Mouse (Mus musculus): ENCODE results near the gene Nt5c. TPM values are rescaled to one million over a fixed set of nuclear protein-coding genes. Genes with fewer than 3 reads are reported as not detected.

Gene Nt5c
- total and polyA plus RNA-seq, 3 experiments: 99.3 to 102 TPM; not detected in 1

- no peak for TF ChIP-seq CTCF (IDR thresholded peaks at IDR 0.05 in 2 of 3, conservative IDR thresholded peaks at IDR 0.05 in 1 of 3; ENCODE audit: control insufficient read depth in 1 of 3, insufficient read depth in 1 of 3, low read depth in 2 of 3, low read length in 3 of 3, poor library complexity in 1 of 3, severe bottlenecking in 1 of 3)
- peak; percentile 90 for TF ChIP-seq SIN3A (IDR thresholded peaks at IDR 0.05; ENCODE audit: low read length)
- 0 out of 2 replicates have a peak, but pooled peaks have one; percentile 25 for TF ChIP-seq GATA1 (IDR thresholded peaks at IDR 0.05; ENCODE audit: low read depth, low read length)
These were observed 20.9 kb upstream of the Nt5c start (continued) for GRCm38 (mm10) chr11:115512407-115513183.

DNA sequence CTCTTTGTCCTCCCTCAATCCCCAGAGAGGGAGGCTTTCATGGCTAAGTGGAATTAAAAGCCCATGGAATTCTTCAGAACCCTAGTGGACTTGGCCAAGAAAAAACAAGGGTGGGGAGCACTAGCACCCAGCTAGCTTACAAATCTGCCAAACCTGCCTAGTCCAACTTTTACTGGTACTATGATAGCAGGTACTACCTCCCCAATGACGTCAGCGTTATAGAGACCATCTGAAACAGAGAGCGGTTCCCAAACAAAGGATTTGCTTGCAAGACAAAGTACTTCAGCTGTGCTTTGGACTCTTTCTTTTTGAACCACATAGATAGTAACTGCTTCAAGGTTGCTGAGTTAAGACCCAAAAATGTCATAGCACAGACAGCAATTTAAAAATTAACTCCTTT lies 20.3 kb upstream of the Nt5c start:
- Histone ChIP-seq H3K79me2 (ENCODE audit: control insufficient read depth, insufficient read depth, low read length, poor library complexity) (peaks cover 70% of the 10 kb centered on the region), H3K27me3 (ENCODE audit: control insufficient read depth in 1 of 2, insufficient read depth in 2 of 2, low read length in 2 of 2) (no peaks in the 10 kb centered on the region), H3K27ac (ENCODE audit: control insufficient read depth, low read depth, low read length) (peak overlapping the region; percentile 17; the same call in 1 of the 2 replicates), H3K4me1 (ENCODE audit: control insufficient read depth in 1 of 2, insufficient read depth in 2 of 2, low read length in 2 of 2) (peaks cover 37 to 55% of the 10 kb centered on the region in 2 experiments), H3K9me3 (replicated peaks; ENCODE audit: insufficient read depth, low read length) (no peaks in the 10 kb centered on the region), H3K36me3 (ENCODE audit: control insufficient read depth in 1 of 2, insufficient read depth in 2 of 2, low read length in 2 of 2) (peaks cover 4 to 53% of the 10 kb centered on the region in 2 experiments; a peak in 3 of 4 replicates), H3K4me3 (ENCODE audit: control insufficient read depth in 1 of 2, insufficient read depth in 1 of 2, low read depth in 2 of 2, low read length in 2 of 2) (peak overlapping the region; percentile 78 to 96), H3K9ac (ENCODE audit: control insufficient read depth, low read depth, low read length, poor library complexity, severe bottlenecking) (peak overlapping the region; percentile 96)
- TF ChIP-seq MAX (IDR thresholded peaks at IDR 0.05; ENCODE audit: low read length) (no peak), MEF2A (IDR thresholded peaks at IDR 0.05; ENCODE audit: extremely low read depth, insufficient replicate concordance, low read depth, low read length, poor library complexity, severe bottlenecking) (no peak), ETS1 (IDR thresholded peaks at IDR 0.05; ENCODE audit: low read depth, low read length) (0 out of 2 replicates have a peak, but pooled peaks have one; percentile 27)
- DNase-seq (ENCODE audit: low read depth, low spot score): no peak

- peak; percentile 79 for DNase-seq (ENCODE audit: low read depth, low spot score)
- H3K27me3 ChIP-seq (ENCODE audit: control insufficient read depth in 1 of 2, insufficient read depth in 2 of 2, low read length in 2 of 2): no peaks in the 10 kb centered on the region
- H3K4me3 ChIP-seq (ENCODE audit: control insufficient read depth in 1 of 2, insufficient read depth in 1 of 2, low read depth in 2 of 2, low read length in 2 of 2): peak overlapping the region; percentile 78 to 96; a peak in 2 of 4 replicates
- H3K36me3 ChIP-seq (ENCODE audit: control insufficient read depth in 1 of 2, insufficient read depth in 2 of 2, low read length in 2 of 2): peaks cover 4 to 57% of the 10 kb centered on the region in 2 experiments; a peak in 3 of 4 replicates
- peak overlapping the region; percentile 66 for H3K27ac ChIP-seq (ENCODE audit: control insufficient read depth, low read depth, low read length)
- H3K9ac ChIP-seq (ENCODE audit: control insufficient read depth, low read depth, low read length, poor library complexity, severe bottlenecking): peak overlapping the region; percentile 96
- H3K9me3 ChIP-seq (replicated peaks; ENCODE audit: insufficient read depth, low read length): no peaks in the 10 kb centered on the region
- peaks cover 77% of the 10 kb centered on the region for H3K79me2 ChIP-seq (ENCODE audit: control insufficient read depth, insufficient read depth, low read length, poor library complexity)
- H3K4me1 ChIP-seq (ENCODE audit: control insufficient read depth in 1 of 2, insufficient read depth in 2 of 2, low read length in 2 of 2): peaks cover 37 to 60% of the 10 kb centered on the region in 2 experiments
- TF ChIP-seq MAFK (IDR thresholded peaks at IDR 0.05; ENCODE audit: borderline replicate concordance, low read depth, low read length) (no peak), ZNF384 (IDR thresholded peaks at IDR 0.05; ENCODE audit: low read depth, low read length) (no peak), BHLHE40 (IDR thresholded peaks at IDR 0.05; ENCODE audit: borderline replicate concordance, low read depth, low read length) (no peak), SMC3 (IDR thresholded peaks at IDR 0.05; ENCODE audit: low read depth, low read length) (no peak), JUND (IDR thresholded peaks at IDR 0.05; ENCODE audit: low read depth, low read length) (no peak), E2F4 (IDR thresholded peaks at IDR 0.05; ENCODE audit: borderline replicate concordance, low read depth, low read length) (no peak), HCFC1 (IDR thresholded peaks at IDR 0.05; ENCODE audit: low read depth, low read length) (no peak), ZKSCAN1 (IDR thresholded peaks at IDR 0.05; ENCODE audit: low read depth, low read length) (no peak), SIN3A (IDR thresholded peaks at IDR 0.05; ENCODE audit: low read length) (peak; percentile 97), ZMIZ1 (IDR thresholded peaks at IDR 0.05; ENCODE audit: low read depth, low read length) (no peak), RCOR1 (IDR thresholded peaks at IDR 0.05; ENCODE audit: low read depth, low read length) (peak; percentile 17; the same call in 1 of the 2 replicates), NELFE (IDR thresholded peaks at IDR 0.05; ENCODE audit: low read depth, low read length) (no peak), POLR2A (IDR thresholded peaks at IDR 0.05; ENCODE audit: control insufficient read depth in 1 of 2, insufficient read depth in 1 of 2, low read depth in 1 of 2, low read length in 2 of 2, poor library complexity in 1 of 2) (no peak), NRF1 (IDR thresholded peaks at IDR 0.05; ENCODE audit: insufficient read depth, low read depth, low read length, poor library complexity, severe bottlenecking) (no peak), KAT2A (conservative IDR thresholded peaks at IDR 0.05; ENCODE audit: low read depth, low read length) (no peak), POLR2AphosphoS5 (IDR thresholded peaks at IDR 0.05; ENCODE audit: borderline replicate concordance, low read depth, low read length) (no peak), MXI1 (IDR thresholded peaks at IDR 0.05; ENCODE audit: low read depth, low read length) (peak; percentile 99), CTCF (IDR thresholded peaks at IDR 0.05 in 2 of 3, conservative IDR thresholded peaks at IDR 0.05 in 1 of 3; ENCODE audit: control insufficient read depth in 1 of 3, insufficient read depth in 1 of 3, low read depth in 2 of 3, low read length in 3 of 3, poor library complexity in 1 of 3, severe bottlenecking in 1 of 3) (no peak), TCF12 (IDR thresholded peaks at IDR 0.05; ENCODE audit: low read depth, low read length) (peak; percentile 21; the same call in 1 of the 2 replicates), MAX (IDR thresholded peaks at IDR 0.05; ENCODE audit: low read length) (peak; percentile 97), MYB (IDR thresholded peaks at IDR 0.05; ENCODE audit: low read depth, low read length) (no peak), POLR2AphosphoS2 (IDR thresholded peaks at IDR 0.05; ENCODE audit: low read length) (no peak), GABPA (IDR thresholded peaks at IDR 0.05; ENCODE audit: low read depth, low read length) (no peak), MEF2A (IDR thresholded peaks at IDR 0.05; ENCODE audit: extremely low read depth, insufficient replicate concordance, low read depth, low read length, poor library complexity, severe bottlenecking) (no peak)
These were observed 19.5 kb upstream of the Nt5c start for GRCm38 (mm10) chr11:115511121-115511520.

Data from MEL (cell line).